Mouse (Mus musculus): ENCODE measurements around the gene Cs.
A peak's percentile ranks its signal among the peaks of the same experiment; 100 is the strongest.
"Not testable (repeated sequence)": the region's sequence is repeated elsewhere in the genome, so short reads cannot be mapped to it uniquely, and the experiment has no call there.

Gene Cs

GRCm38 (mm10) chr10:128332358-128333249, 4.9 kb upstream of the Cs start:
- not testable (repeated sequence) for ATAC-seq (ENCODE audit: insufficient number of reproducible peaks, low FRiP score, low TSS enrichment)

GRCm38 (mm10) chr10:128335582-128335981, 2.0 kb upstream of the Cs start:
- no peak for ATAC-seq (ENCODE audit: insufficient number of reproducible peaks, low FRiP score, low TSS enrichment)

- no peak for ATAC-seq (ENCODE audit: insufficient number of reproducible peaks, low FRiP score, low TSS enrichment)
Observed at GRCm38 (mm10) chr10:128336195-128336594, 1.3 kb upstream of the Cs start.

DNA sequence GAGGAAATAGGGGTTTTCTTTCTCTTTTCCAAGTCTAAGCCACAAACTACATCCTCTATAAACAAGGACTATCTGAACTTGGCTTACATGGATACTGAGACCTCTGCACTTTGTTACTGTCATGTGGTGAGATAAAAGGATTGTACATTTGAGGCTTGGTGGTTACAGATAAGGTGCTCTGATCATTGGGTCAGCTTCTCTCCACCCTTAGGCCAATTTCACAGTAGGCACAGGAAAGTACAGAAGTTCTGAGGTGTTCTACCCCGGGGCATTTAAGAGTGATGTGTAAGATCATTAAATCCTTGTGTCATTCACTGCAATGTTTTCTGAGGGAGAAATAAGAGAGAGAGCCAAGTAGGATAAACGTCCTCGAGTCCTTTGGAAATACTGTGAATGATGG, 937 bp upstream of the Cs start:
- no peak for ATAC-seq (ENCODE audit: insufficient number of reproducible peaks, low FRiP score, low TSS enrichment)

GRCm38 (mm10) chr10:128338415-128338814, 881 bp downstream of the Cs start:
- ATAC-seq (ENCODE audit: insufficient number of reproducible peaks, low FRiP score, low TSS enrichment), result no peak

DNA sequence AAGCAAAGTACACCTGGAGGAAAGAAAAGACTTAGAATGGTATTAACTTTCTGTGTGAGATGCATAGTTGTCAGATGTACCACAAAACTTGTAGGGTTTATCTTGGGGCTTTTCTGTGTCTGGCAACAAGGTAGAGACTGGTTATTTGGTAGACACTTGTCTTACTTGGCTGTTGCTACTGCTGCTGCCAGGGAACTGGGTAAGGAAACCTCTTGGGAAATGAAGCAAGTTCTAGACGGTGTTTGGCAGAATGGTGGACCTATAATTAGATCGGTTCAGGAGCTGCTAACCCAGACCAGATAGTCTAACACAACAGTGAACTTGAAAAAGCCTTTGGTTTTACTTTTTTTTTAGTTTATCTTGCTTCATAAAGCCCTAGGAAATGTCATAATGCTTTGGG, 1.4 kb downstream of the Cs start:
- no peak for ATAC-seq (ENCODE audit: insufficient number of reproducible peaks, low FRiP score, low TSS enrichment)

- no peak for ATAC-seq (ENCODE audit: insufficient number of reproducible peaks, low FRiP score, low TSS enrichment)
Observed at GRCm38 (mm10) chr10:128340257-128340656, 2.7 kb downstream of the Cs start.

GRCm38 (mm10) chr10:128343436-128343835, 5.9 kb downstream of the Cs start:
- no peak for ATAC-seq (ENCODE audit: insufficient number of reproducible peaks, low FRiP score, low TSS enrichment)

GRCm38 (mm10) chr10:128344568-128345275, 7.2 kb downstream of the Cs start:
- no peak for ATAC-seq (ENCODE audit: insufficient number of reproducible peaks, low FRiP score, low TSS enrichment)

DNA sequence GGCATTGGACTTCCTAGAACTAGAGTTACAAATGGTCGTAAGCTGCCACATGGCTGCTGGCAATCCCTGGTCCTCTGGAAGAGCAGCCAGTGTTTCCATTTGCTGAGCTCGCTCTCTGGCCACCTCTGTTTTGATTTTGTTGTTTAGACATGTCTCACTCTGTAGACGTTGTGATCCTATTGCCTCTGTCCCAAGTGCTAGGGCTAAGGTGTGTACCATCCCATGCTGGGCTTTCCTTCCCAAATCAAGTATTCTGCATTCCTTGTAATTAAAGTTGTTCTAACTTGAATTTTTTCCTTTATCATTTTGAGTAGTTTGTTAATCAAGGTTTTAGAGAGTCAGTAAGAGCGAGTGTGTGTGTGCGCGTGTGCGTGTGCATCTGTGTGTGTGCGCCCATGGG, 10.0 kb downstream of the Cs start:
- no peak for ATAC-seq (ENCODE audit: insufficient number of reproducible peaks, low FRiP score, low TSS enrichment)

DNA sequence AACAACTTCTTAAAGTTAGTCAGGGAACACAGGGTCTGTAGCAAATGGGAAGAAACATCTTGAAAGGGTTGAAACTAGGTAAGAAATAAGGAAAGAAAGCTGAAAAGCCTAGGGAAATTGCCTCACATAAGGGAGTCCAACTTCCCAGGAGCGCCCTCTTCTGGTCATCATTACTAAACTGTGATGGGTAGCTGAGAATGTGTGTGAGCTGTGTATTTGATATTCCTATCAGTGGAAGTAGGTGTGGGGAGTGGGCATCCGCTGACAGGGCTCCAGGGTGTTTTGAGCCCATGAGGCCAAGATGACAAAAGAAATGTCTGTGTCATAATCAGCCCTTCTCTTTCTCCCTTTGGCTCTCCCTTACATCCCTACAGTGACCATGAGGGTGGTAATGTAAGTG, 21.3 kb downstream of the Cs start:
- ATAC-seq (ENCODE audit: insufficient number of reproducible peaks, low FRiP score, low TSS enrichment), result no peak

- ATAC-seq (ENCODE audit: insufficient number of reproducible peaks, low FRiP score, low TSS enrichment), result no peak
Observed at GRCm38 (mm10) chr10:128359226-128359625, 21.7 kb downstream of the Cs start.

GRCm38 (mm10) chr10:128361836-128362235, 24.3 kb downstream of the Cs start:
- no peak for ATAC-seq (ENCODE audit: insufficient number of reproducible peaks, low FRiP score, low TSS enrichment)

DNA sequence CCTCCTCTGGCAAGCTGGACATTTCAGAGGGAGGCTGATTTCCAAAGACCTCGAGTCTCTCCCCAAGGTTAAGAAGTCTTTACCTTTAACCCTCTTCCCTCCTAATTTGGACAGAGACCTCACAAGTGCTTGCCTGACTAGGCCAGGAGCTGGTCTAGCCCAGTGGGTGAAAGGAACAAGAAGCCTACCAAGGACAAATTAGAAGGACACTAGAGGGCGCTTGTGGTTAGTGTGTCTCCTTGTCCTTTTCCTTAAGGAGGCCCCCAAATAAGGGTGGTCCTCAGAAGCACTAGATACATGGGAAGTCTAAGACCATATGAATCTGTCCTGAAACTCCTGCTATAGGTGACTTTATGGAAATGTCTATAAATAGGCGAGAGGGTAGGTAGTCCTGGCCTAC, 25.0 kb downstream of the Cs start:
- ATAC-seq (ENCODE audit: insufficient number of reproducible peaks, low FRiP score, low TSS enrichment), result no peak

- ATAC-seq (ENCODE audit: insufficient number of reproducible peaks, low FRiP score, low TSS enrichment), result no peak
Observed at GRCm38 (mm10) chr10:128367899-128368401, 30.4 kb downstream of the Cs start.

DNA sequence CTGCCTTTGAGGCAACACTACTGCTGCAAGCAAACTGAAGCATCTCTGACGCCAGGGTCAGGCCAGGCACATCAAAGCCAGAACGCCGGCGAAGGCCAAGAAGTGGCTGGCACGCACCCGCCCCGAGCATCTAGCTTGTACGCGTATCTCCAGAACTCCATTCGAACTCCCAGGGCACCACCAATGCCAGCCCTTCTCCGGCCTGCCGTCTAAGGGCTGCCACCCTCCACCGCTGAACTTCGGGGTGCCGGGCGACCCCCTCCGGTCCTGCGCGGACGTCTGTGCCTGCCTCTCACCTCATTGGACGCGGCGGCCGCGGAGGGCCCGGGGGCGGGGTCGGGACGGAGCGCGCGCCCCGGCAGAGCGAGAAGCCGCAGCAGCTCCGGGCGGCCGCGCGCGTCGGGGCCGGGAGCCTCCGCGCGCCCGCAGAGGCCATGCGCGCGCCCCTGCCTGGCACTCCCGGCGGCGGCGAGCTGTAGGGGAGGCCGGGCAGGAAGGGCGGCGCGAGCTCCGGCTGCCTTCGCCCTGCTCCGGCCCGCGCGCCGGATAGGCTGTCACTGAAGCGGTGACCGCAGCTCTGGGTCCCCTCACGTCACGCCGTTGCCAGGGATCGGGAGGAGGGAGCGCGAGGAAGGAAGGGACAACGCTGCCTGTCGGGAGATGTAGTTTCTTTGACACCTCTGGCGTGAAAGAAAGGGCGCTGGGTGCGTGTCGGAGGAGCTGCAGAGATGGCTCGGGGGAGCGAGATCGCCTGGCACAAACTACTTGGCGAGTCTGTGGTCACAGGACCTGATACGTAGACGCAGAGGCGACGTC, 31.1 kb downstream of the Cs start, which contains the start of gene Coq10a:
TSS of gene Coq10a (minus strand) at position 596 of the 816 bp plus-strand sequence.
- peak; percentile 91 for ATAC-seq (ENCODE audit: insufficient number of reproducible peaks, low FRiP score, low TSS enrichment)

DNA sequence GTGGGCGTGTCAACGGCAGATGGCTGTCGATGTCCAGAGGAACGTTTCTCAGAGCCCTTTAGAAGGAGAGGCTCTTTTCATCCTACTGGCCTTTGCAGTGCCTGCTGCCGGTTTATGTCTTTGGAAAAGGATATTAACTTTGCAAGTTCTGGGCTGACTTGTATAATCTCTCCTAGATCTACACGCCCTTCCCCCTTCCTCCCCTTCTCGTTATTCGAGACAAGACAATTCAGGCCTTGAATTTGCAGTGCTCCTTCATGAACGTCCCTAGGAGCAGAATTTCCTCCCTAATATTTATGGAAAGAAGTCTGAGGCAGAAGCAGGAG, 31.6 kb downstream of the Cs start:
- ATAC-seq (ENCODE audit: insufficient number of reproducible peaks, low FRiP score, low TSS enrichment), result no peak

GRCm38 (mm10) chr10:128369599-128369998, 32.1 kb downstream of the Cs start:
- no peak for ATAC-seq (ENCODE audit: insufficient number of reproducible peaks, low FRiP score, low TSS enrichment)

DNA sequence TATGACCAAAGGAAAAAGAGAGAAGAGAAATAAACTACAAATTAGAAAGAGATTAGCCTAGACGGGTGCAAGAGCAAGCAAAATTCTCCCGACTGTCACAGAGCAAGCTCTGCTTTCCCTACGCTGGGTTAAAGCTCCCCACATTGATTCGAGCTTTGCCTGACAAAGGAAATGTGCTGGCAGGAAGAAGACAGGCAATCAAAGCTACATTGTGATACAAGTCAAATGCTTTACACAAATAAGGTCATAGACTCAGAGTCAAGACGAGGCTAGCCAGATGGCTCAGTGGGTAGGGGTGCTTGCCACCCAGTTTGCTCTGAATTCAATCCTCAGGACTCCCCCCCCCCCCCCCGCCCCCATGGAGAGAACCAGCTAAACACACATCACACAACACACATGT, 32.5 kb downstream of the Cs start:
- ATAC-seq (ENCODE audit: insufficient number of reproducible peaks, low FRiP score, low TSS enrichment), result no peak

DNA sequence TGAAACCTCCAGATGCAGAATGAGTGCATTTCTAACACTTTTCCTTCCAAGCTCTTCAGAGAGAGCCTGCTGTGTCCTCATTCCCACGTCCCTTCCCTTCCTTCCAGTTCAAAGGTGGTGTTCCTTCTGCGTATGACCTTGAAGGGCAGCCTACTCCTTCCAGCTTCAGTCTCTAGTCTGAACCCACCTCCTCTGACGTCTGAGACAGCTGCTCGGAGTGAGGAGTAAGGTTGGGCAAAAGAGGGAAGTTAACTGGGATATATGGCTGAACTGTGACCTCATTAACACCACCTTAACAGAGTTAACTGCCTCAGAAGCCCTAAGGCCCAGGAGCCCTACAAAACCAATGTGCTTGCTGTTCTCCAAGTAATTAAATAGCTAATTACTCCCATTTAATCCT, 33.1 kb downstream of the Cs start:
- ATAC-seq (ENCODE audit: insufficient number of reproducible peaks, low FRiP score, low TSS enrichment), result no peak

GRCm38 (mm10) chr10:128372142-128372541, 34.6 kb downstream of the Cs start:
- no peak for ATAC-seq (ENCODE audit: insufficient number of reproducible peaks, low FRiP score, low TSS enrichment)
